Mouse (Mus musculus) ES-E14 (cell line): ENCODE measurements around the gene Nos3. TPM values are rescaled to one million over a fixed set of nuclear protein-coding genes. Genes with fewer than 3 reads are reported as not detected.

ENCODE experiments used
- DNase-seq: peaks from one replicate; pipeline ENCODE4 v3.0.0-alpha.2; 2013; ENCODE audit warnings: low read depth, low spot score
- H3K27ac ChIP-seq: 2 replicates; pipeline ENCODE4 v1.5.1; 2012; ENCODE audit warnings: low read depth, mild to moderate bottlenecking, low read length, moderate library complexity, mixed read lengths; ENCODE audit not compliant: poor library complexity, insufficient read depth, severe bottlenecking
- H3K36me3 ChIP-seq: 2 replicates; pipeline ENCODE4 v1.6.1; 2012; ENCODE audit warnings: mild to moderate bottlenecking, low read length, moderate library complexity, mixed read lengths; ENCODE audit not compliant: control insufficient read depth, poor library complexity, insufficient read depth, severe bottlenecking
- H3K4me1 ChIP-seq, 2 experiments: fragments of 150-350 bp in 1 of 2; sonication (generic) in 1 of 2; 2 replicates each; pipeline ENCODE4 v1.6.1; 2012; ENCODE audit warnings: low read length in 2 of 2, mild to moderate bottlenecking in 1 of 2, mixed read lengths in 1 of 2; ENCODE audit not compliant: control insufficient read depth in 2 of 2, insufficient read depth in 2 of 2, poor library complexity in 1 of 2
- H3K4me3 ChIP-seq, 2 experiments: fragments of 150-350 bp in 1 of 2; sonication (generic) in 1 of 2; 2 replicates each; pipeline ENCODE4 v1.5.1; 2012; ENCODE audit warnings: low read length in 2 of 2, low read depth in 1 of 2, mild to moderate bottlenecking in 1 of 2, mixed read lengths in 1 of 2; ENCODE audit not compliant: insufficient read depth in 1 of 2, poor library complexity in 1 of 2, severe bottlenecking in 1 of 2
- H3K9ac ChIP-seq: 2 replicates; pipeline ENCODE4 v1.6.1; 2012; ENCODE audit warnings: low read depth, mild to moderate bottlenecking, low read length, mixed read lengths; ENCODE audit not compliant: poor library complexity, insufficient read depth, severe bottlenecking
- H3K9me3 ChIP-seq: fragments of 150-350 bp; sonication (generic); 2 replicates; pipeline ENCODE4 v1.6.1; 2012; ENCODE audit warnings: low read depth, mild to moderate bottlenecking, low read length; ENCODE audit not compliant: control insufficient read depth, insufficient read depth
- CHD2 ChIP-seq: IDR thresholded peaks from 2 replicates; pipeline ENCODE4 v1.6.1; 2014; ENCODE audit warnings: mild to moderate bottlenecking, low read depth, low read length, inconsistent platforms
- HCFC1 ChIP-seq: IDR thresholded peaks from 2 replicates; pipeline ENCODE4 v1.6.1; 2012; ENCODE audit warnings: low read length, inconsistent platforms, borderline replicate concordance; ENCODE audit not compliant: insufficient read depth
- MAFK ChIP-seq: IDR thresholded peaks from 2 replicates; pipeline ENCODE4 v1.6.1; 2014; ENCODE audit warnings: mild to moderate bottlenecking, low read depth, low read length, inconsistent platforms; ENCODE audit not compliant: insufficient read depth
- ZC3H11A ChIP-seq: IDR thresholded peaks from 2 replicates; pipeline ENCODE4 v1.6.1; 2012; ENCODE audit warnings: low read depth, mild to moderate bottlenecking, inconsistent platforms, low read length, borderline replicate concordance
- ZNF384 ChIP-seq: IDR thresholded peaks from 2 replicates; pipeline ENCODE4 v1.6.1; 2012; ENCODE audit warnings: low read depth, low read length, inconsistent platforms
- in situ Hi-C, 2 experiments: fragments of 600-800 bp; cut with MboI; formaldehyde crosslinking; loops; one replicate each; pipeline ENCODE4 v1.15.1; 2025; ENCODE audit warnings: low sequenced_read_pairs in 2 of 2, inconsistent platforms in 1 of 2; ENCODE audit not compliant: unreplicated experiment in 2 of 2
- total RNA-seq: library from RNA; depleted of rRNA; stranded (reverse); fragments of 300-350 nt; gene quantifications from 2 replicates; pipeline ENCODE4 v1.2.3, GENCODE M21; 2012

Gene Nos3
- total RNA-seq, 1 experiment, result 2.2 TPM

GRCm38 (mm10) chr5:24350073-24350472, 14.5 kb upstream of the Nos3 start:
- H3K4me3 ChIP-seq, result peak overlapping the region in 1 of 2 experiments; percentile 0; a peak in 1 of 4 replicates
- no peak overlapping the region for H3K9ac ChIP-seq
- H3K4me1 ChIP-seq, result peaks cover 2 to 21% of the 10 kb centered on the region in 2 experiments; a peak in 2 of 4 replicates
- H3K9me3 ChIP-seq, result no peaks in the 10 kb centered on the region
- H3K36me3 ChIP-seq, result no peaks in the 10 kb centered on the region
- DNase-seq, result no peak
- in situ Hi-C loops, result no loop called here
- no peak overlapping the region for H3K27ac ChIP-seq
- TF ChIP-seq HCFC1 (no peak), CHD2 (no peak), ZNF384 (no peak), ZC3H11A (no peak), MAFK (no peak)

- DNase-seq, result no peak
- in situ Hi-C loops, result no loop called here
- Histone ChIP-seq H3K9me3 (no peaks in the 10 kb centered on the region), H3K27ac (no peak overlapping the region), H3K4me1 (peaks cover 2 to 21% of the 10 kb centered on the region in 2 experiments; a peak in 2 of 4 replicates), H3K36me3 (no peaks in the 10 kb centered on the region), H3K4me3 (peak overlapping the region; percentile 75 to 86), H3K9ac (peak overlapping the region; percentile 78; the same call in 1 of the 2 replicates)
- TF ChIP-seq ZNF384 (no peak), MAFK (no peak), ZC3H11A (no peak), CHD2 (no peak), HCFC1 (no peak)
Observed at GRCm38 (mm10) chr5:24350531-24351250, 13.9 kb upstream of the Nos3 start.

- peak within 1 kb of the TSS; percentile 86 to 95 for H3K4me3 ChIP-seq
- H3K9me3 ChIP-seq, result no peaks in the 10 kb centered on the region
- H3K27ac ChIP-seq, result no peak within 1 kb of the TSS
- TF ChIP-seq MAFK (no peak), CHD2 (no peak), ZNF384 (no peak), ZC3H11A (no peak), HCFC1 (no peak)
- no peak for DNase-seq
- in situ Hi-C loops, result no loop called here
- H3K4me1 ChIP-seq, result peaks cover 2 to 21% of the 10 kb centered on the region in 2 experiments; a peak in 2 of 4 replicates
- H3K9ac ChIP-seq, result peak within 1 kb of the TSS; percentile 78
- no peaks in the 10 kb centered on the region for H3K36me3 ChIP-seq
Observed at GRCm38 (mm10) chr5:24351278-24351677, 13.3 kb upstream of the Nos3 start, which contains the start of gene Kcnh2. Gene Kcnh2 (minus strand): TSS chr5:24351604.

- Histone ChIP-seq H3K27ac (no peak overlapping the region), H3K9ac (no peak overlapping the region), H3K36me3 (no peaks in the 10 kb centered on the region), H3K4me3 (peak overlapping the region; percentile 86 to 95), H3K9me3 (no peaks in the 10 kb centered on the region), H3K4me1 (peaks cover 2 to 21% of the 10 kb centered on the region in 2 experiments; a peak in 2 of 4 replicates)
- in situ Hi-C loops, result no loop called here
- peak; percentile 63 for DNase-seq
- no peak for TF ChIP-seq ZNF384
- TF ChIP-seq CHD2, result no peak
- TF ChIP-seq HCFC1, result no peak
- no peak for TF ChIP-seq ZC3H11A
- no peak for TF ChIP-seq MAFK
Observed at GRCm38 (mm10) chr5:24351701-24352171, 12.9 kb upstream of the Nos3 start.
